Mouse (Mus musculus): ENCODE results near the gene Kcnk4. TPM values are rescaled to one million over a fixed set of nuclear protein-coding genes. Genes with fewer than 3 reads are reported as not detected.
A peak's percentile ranks its signal among the peaks of the same experiment; 100 is the strongest.

Kcnk4 gene
- total RNA-seq, 2 experiments from 2014 or later, result not detected

DNA sequence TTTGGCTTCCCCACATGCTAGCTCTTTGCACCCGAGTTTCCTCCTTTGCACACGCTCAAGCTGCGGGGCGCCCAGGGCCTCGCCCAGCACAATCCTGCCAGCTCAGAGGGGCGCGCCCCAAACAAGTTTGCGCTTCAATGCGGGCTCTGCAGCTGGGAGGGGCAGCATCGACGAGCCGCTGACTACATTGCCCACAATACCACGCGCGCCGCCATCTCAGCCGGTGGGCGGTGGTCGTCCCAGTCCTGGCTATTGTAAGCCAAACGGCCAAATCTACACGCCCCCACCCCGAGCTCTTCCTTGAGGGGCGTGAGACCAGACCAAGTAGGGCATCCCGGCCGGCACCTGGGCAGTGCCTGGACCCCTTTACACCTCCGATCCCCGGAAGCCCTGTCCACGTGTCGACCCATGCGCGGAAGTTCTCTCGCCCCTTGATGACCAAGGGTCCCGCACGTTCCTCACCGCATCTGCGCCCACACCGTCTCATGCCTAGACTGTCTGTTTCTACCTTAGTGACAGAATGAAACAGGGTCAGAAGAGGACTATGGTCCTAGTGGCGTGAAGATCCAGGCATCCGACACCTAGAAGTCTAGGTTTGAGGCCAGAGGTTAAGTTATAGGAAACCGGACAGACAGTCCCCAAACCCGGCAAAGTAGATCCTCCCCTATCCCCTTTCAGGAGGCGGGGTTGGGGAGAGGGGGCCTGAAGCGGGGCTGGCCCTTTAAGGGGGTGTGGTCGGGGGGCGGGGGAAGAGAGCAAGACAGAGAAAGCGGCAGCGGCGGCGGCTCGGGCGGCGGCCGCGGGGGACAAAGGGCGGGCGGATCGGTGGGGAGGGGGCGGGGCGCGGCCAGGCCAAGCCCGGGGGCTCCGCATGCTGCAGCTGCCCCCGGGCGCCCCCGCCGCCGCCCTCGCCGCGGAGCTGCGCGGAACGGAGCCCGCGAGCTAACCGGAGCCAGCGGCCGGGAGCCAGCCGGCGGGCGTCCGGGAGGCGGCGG is 40.2 kb upstream of the Kcnk4 start, which contains the start of gene Ppp1r14b:
Gene Ppp1r14b (plus strand): TSS at position 758 of the 995 bp plus-strand sequence.
- intact Hi-C loops (cut with DNase I), result no loop called here
- H3K4me3 ChIP-seq, result peak within 1 kb of the TSS; percentile 95
- no peak for TF ChIP-seq CTCF (IDR thresholded peaks at IDR 0.05)
- peak within 1 kb of the TSS; percentile 100 for H3K27ac ChIP-seq
- DNase-seq, result peak; percentile 92

DNA sequence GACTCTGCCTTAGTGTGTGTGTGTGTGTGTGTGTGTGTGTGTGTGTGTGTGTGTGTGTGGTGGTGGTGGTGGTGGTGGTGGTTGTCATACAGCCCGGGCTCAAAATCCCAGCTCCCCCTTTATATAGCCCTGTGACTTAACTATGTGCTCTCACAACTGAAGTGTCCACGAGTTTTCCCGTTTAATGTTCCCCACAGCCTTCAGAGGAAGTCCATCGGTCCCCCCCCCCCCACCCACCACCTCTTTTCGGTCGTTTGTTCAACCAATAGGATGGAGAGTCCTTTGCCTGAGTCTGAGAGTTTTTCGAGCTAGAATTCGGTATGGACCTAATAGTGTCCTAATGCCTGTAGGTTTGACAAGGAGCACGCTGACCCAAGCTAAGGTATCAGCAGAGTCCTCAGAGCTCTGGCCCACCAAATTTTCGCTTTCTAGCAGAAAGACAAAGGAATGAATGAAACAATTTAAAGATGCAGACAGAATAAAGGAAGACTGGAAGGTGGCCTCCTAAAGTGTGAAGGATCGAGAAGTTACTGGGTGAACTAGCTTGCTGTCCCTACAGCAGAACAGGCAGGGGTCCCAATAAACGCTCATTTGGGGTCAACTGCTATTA is 39.4 kb upstream of the Kcnk4 start:
- peak overlapping the region; percentile 95 for H3K4me3 ChIP-seq
- no peak for DNase-seq
- TF ChIP-seq CTCF (IDR thresholded peaks at IDR 0.05), result no peak
- peak overlapping the region; percentile 100 for H3K27ac ChIP-seq
- intact Hi-C loops (cut with DNase I), result no loop called here

DNA sequence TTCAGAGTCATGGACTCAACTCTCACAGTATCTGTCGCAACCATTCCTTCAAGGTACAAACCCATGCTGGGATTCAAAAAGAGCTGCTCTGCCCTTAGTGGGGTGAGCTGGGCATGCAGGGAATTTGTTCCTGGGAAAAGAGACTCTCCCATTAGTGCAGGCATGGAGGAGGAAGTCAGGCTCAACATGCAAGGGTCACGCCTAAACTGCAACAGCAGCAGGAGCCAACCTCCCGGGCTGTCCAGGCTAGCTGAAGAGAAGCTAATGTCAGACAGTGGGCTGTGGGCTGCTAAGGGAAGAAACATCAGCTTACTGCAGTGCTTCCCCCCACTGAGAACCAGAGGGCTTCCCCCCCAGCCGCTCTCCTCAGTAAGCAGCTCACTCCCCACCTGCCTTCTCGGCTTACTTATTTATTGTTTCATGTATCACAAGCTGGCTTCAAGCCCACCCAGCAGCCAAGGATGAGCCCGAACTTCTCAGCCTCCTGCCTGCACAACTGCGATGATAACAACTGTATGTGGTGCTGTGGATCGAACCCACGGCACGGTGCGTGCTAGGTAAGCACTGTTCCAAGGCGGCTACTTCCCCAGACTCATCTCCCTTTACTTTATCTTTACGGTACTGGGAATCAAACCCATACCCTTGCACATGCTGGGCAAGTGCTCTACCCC is 38.1 kb upstream of the Kcnk4 start:
- intact Hi-C loops (cut with DNase I), result no loop called here
- no peak overlapping the region for H3K27ac ChIP-seq
- DNase-seq, result no peak
- no peak overlapping the region for H3K4me3 ChIP-seq
- TF ChIP-seq CTCF (IDR thresholded peaks at IDR 0.05), result no peak

DNA sequence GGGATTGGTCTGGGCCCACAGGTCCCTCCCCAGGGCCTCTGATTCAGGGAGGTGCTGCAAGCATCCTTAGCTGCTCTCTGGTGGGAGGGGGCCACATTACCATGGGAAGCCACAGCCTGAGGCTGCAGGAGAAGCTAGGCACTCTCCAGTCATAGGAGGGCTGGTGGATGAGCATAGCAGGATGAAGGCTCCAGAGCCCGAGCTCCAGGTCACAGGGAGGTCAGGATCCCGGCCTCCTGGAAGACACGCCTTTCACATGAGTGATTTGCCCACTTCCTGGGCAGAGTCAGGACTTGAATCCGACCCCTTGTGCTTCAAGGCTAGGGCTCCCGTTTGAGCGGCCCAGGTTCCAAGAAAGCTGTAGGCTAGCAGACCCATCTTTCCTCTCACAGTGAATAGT is 37.3 kb upstream of the Kcnk4 start:
- Histone ChIP-seq H3K4me3 (no peak overlapping the region), H3K27ac (0 out of 2 replicates have a peak overlapping the region, but pooled peaks have one; percentile 31)
- no peak for DNase-seq
- TF ChIP-seq CTCF (IDR thresholded peaks at IDR 0.05), result no peak
- intact Hi-C loops (cut with DNase I), result no loop called here

DNA sequence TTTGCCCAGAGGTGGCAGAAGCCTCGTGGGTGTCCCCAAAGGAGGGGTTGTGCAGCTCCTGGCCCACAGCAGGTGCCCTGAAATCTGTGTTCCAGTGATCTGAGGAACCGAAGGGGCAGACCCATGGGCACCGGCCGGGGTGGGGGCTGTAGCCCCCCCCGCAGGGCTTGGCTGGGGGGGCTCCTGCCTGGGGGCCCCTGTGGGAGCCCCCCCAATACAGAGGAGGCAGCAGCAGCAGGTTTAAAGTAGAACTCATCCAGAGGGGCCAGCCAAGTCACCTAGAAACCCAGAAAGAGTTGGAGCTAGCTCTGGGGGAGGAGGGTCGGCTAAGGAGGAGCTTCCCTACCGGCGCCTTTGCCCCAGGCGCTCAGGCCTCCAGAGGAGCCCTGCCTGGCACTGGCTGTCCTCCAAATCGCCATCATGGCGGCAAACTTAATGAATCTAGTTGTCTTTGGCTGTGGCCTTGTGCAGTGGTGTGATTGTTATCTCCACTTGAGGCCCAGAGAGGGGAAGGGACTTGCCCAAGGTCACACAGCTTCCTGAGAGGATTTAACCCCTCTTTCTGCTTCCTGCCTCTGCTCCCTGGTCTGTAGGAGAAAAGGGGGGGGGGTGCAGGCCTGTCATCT is 36.3 kb upstream of the Kcnk4 start:
- H3K4me3 ChIP-seq, result no peak overlapping the region

DNA sequence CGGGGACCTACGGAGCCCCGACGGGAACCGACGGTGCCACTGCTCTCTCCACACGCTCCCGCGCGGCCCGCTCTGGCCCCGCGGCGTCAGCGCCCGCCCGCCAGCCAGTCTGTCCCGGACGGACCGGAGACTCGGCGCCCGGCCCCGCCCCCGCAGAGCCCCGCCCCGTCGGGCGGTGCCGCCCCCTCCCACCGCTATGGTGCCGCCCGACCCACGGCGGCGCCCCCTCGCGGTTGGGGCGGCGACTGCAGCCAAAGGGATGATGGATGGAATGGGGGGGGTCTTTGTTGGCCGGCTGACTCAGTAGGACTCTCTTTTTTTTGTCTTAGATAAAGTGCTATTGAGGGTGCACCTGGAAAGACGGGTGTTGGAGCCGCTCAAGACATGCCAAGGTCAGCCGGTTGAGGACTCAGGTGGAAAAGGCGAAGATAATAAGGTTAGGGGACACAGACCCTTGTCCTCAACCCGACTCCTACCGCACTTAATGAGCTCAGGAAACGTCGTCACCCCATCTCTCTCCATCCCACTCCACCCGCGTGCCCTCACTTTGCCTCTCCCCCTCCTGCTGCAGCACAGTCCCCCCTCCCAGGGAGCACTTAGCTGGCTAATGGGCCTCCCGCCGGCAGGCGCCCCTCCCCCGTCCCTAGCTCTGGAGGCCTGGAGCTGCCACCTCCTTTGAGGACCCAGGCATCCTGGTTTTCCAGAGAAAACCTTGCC is 35.5 kb upstream of the Kcnk4 start:
- intact Hi-C loops (cut with DNase I), result loop anchor here (2.0 kb wide), 2 partner anchors 17 to 45 kb away; partner anchors contain the start of gene Catsperz
- peak; percentile 88 for TF ChIP-seq CTCF (IDR thresholded peaks at IDR 0.05)
- Histone ChIP-seq H3K4me3 (peak overlapping the region; percentile 98), H3K27ac (peak overlapping the region; percentile 93)
- peak; percentile 91 for DNase-seq

More for the DNA sequence above, 36.3 kb upstream of the Kcnk4 start:
- DNase-seq, result no peak
- H3K27ac ChIP-seq, result peak overlapping the region; percentile 13; the same call in 1 of the 2 replicates
- no peak for TF ChIP-seq CTCF (IDR thresholded peaks at IDR 0.05)
- intact Hi-C loops (cut with DNase I), result no loop called here

DNA sequence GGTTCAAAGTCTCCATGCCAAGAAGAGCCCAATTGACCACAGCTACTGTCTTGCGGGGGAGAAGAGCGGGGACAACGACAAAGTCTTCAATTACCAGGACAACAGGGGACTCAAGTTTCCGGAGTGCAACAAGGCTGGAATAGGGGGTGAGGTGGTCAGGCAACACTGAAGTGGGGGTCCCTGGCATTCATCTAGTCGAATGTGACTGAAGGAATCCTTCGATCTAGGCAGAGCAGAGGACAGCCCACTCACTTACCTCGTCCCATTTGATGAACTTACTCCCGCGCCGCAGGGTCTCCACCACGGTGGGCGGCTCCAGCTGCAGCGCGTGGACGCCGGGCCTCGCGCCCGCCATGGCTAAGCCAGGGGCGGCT is 35.0 kb upstream of the Kcnk4 start:
- DNase-seq, result no peak
- Histone ChIP-seq H3K4me3 (peak overlapping the region; percentile 98), H3K27ac (peak overlapping the region; percentile 93)
- no peak for TF ChIP-seq CTCF (IDR thresholded peaks at IDR 0.05)
- intact Hi-C loops (cut with DNase I), result loop anchor here (2.0 kb wide), 2 partner anchors 16 to 44 kb away; partner anchors contain the start of gene Catsperz

DNA sequence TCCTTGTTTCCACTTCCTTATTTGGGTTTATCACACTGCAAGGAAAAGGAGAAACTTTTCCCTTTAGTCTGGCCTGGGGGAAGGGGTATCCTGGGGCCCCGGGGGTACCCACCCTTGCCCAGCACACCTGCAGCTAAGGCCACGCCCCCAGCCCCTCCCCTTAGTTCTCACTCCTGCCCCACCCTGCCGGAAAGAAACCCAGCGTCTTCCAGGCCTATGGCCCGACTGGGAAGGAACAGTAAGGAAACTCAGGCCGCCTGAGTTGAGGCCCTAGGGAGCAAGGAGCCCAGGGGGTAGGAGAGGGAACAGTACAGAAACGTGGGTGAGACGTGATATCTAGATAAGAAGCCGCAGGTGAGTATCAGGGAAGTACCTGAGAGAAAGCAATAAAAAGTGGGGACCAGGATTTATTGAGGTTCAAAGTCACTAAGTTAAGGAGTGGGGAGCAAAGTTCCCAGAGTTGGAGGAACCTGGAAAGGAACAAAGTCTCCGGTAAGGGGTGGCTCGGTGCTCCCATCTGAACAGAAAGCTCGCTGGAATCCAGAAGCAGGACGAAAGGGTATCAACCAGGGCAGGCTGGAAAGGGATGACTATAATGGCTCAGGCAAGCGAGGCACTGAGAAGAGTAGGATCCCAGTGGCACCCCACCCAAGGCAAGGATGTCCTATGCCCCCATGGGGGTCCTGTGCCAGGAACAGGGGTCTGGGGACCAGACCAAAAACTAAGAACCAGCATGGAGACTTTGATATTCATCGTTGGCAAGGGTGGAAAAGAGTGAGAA is 34.4 kb upstream of the Kcnk4 start:
- Histone ChIP-seq H3K4me3 (peak overlapping the region; percentile 98), H3K27ac (peak overlapping the region; percentile 93)
- intact Hi-C loops (cut with DNase I), result loop anchor here (2.0 kb wide), 2 partner anchors 16 to 44 kb away; partner anchors contain the start of gene Catsperz
- no peak for DNase-seq
- no peak for TF ChIP-seq CTCF (IDR thresholded peaks at IDR 0.05)

DNA sequence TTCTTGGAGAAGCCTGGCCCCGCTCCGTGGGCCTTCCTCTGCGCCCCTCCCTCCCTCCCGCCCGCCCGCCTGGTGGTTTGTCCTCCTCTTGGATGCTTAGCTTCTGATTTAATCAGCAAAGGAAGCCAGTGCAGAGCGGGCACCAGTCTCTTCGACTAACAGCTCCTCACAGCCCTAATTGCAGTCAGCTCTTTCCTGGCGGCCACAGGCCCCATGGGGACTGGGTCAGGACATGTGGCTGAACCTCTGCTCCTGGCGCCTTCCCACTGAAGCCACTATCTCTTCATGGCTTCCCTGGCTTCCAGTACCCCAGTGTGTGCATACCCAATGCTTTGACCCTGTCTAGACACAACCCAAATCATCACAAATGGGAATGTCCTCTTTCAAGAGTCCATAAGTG is 22.1 kb upstream of the Kcnk4 start:
- TF ChIP-seq CTCF (IDR thresholded peaks at IDR 0.05), result no peak
- Histone ChIP-seq H3K27ac (no peak overlapping the region), H3K4me3 (no peak overlapping the region)
- intact Hi-C loops (cut with DNase I), result no loop called here
- DNase-seq, result no peak

DNA sequence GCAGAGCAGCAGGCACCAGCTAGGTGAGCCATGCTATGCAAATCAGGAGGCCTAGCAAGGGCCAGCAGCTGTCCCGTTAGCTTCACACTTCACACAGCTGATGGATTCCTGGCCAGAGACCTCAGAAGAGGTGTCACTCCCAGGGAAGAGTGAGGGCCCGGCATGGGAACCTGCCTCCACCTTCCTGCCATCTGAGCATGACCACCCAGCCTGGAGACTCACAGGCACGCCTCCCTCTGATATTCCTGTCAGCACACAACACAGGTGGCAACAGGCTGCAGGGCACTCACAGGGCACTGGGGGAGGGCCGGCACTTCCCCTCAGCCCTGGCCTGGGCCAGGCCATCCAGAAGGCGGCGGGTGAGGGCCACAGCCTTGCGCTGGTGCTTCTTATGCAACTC is 21.1 kb upstream of the Kcnk4 start:
- no peak for TF ChIP-seq CTCF (IDR thresholded peaks at IDR 0.05)
- Histone ChIP-seq H3K4me3 (no peak overlapping the region), H3K27ac (no peak overlapping the region)
- intact Hi-C loops (cut with DNase I), result no loop called here
- peak; percentile 22 for DNase-seq

DNA sequence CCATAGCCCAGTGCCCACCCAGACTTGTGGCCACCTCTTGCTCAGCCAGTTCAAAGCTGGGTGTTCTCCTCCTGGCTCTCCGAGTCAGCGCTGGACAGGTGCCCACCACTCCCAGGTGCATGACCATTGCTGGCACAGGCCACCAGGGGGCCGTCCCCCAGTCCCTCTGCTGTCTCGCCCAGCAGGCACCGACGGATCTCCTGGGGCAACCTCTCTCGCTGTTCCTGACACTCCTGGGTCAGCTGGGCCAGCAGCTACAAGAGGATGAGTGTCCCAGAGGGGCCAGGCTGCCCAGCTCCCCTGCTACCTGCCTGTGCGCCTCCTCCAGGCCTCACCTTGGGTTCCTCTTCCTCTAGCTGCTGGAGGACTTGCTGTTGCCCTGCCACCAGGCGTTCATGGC is 19.7 kb upstream of the Kcnk4 start:
- DNase-seq, result peak; percentile 61
- H3K27ac ChIP-seq, result peak overlapping the region; percentile 100
- H3K4me3 ChIP-seq, result no peak overlapping the region
- intact Hi-C loops (cut with DNase I), result no loop called here
- peak; percentile 38 for TF ChIP-seq CTCF (IDR thresholded peaks at IDR 0.05)

All from gastrocnemius, adult 2 months (tissue).